Mouse (Mus musculus) C2C12 (cell line): ENCODE results near the gene Elof1.

Experiments
- CTCF ChIP-seq: IDR thresholded peaks from one replicate; pipeline ENCODE4 v1.5.1; 2011; ENCODE audit not compliant: control insufficient read depth, insufficient read depth, insufficient read length
- USF1 ChIP-seq: IDR thresholded peaks from one replicate; pipeline ENCODE4 v1.6.1; 2011; ENCODE audit warnings: low read depth, mild to moderate bottlenecking, control low read depth, moderate library complexity

DNA sequence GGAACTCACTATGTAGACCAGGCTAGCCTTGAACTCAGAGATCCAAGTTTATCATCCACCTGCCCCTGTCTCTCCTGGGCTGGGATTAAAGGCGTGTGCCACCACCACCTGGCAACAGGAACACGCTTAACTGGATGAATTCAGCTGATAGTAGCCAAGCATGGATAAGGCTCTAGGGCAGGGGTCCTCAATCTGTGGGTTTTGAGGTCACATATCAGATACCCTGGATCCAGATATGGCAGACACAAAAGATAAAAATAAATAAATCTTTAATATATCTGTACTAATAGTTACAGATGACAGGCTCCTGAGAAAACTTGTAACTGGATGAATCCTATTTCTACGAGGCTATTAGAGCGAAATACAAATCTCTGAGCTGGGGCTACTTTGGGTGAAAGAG is 1.3 kb downstream of the Elof1 start:
- TF ChIP-seq CTCF (no peak), USF1 (no peak)
